Mouse (Mus musculus) CD4-positive, CD25-positive, alpha-beta regulatory T cell, adult 2 months (primary cell): ENCODE measurements around the gene Lca5l.

Source experiments
- DNase-seq: peaks from one replicate; pipeline ENCODE4 v3.0.0-alpha.2; 2012; ENCODE audit warnings: low read depth, low spot score

Gene Lca5l

GRCm38 (mm10) chr16:96120022-96120623, 71.9 kb downstream of the Lca5l start:
- DNase-seq, result no peak

GRCm38 (mm10) chr16:96114729-96115128, 77.3 kb downstream of the Lca5l start:
- peak; percentile 34 for DNase-seq

- DNase-seq, result no peak
Observed at GRCm38 (mm10) chr16:96112769-96113168, 79.3 kb downstream of the Lca5l start.

- DNase-seq, result no peak
Observed at GRCm38 (mm10) chr16:96110655-96111345, 81.3 kb downstream of the Lca5l start.

- no peak for DNase-seq
Observed at GRCm38 (mm10) chr16:96109673-96110072, 82.4 kb downstream of the Lca5l start.
